Mouse (Mus musculus): ENCODE measurements around the gene Mien1. TPM values are rescaled to one million over a fixed set of nuclear protein-coding genes. Genes with fewer than 3 reads are reported as not detected.

The Mien1 gene
- 217 and 228 TPM in 2 replicates for polyA plus RNA-seq (2012; rRNA removed)

- DNase-seq (ENCODE audit: low read depth): no peak
These were observed at the start of gene Mien1 for GRCm38 (mm10) chr11:98438331-98439158. Mien1 (minus strand) TSS chr11:98438991.

- no peak for DNase-seq (ENCODE audit: low read depth)
These were observed 48.8 kb upstream of the Mien1 start for GRCm38 (mm10) chr11:98487526-98488040.

- no peak for DNase-seq (ENCODE audit: low read depth)
These were observed 47.0 kb upstream of the Mien1 start for GRCm38 (mm10) chr11:98485749-98486148.

- DNase-seq (ENCODE audit: low read depth): no peak
These were observed 43.3 kb upstream of the Mien1 start for GRCm38 (mm10) chr11:98482067-98482466.

- peak; percentile 49 for DNase-seq (ENCODE audit: low read depth)
These were observed 42.4 kb upstream of the Mien1 start for GRCm38 (mm10) chr11:98481231-98481630.

- DNase-seq (ENCODE audit: low read depth): no peak
These were observed 41.2 kb upstream of the Mien1 start for GRCm38 (mm10) chr11:98479940-98480497.

GRCm38 (mm10) chr11:98479026-98479939 lies 40.5 kb upstream of the Mien1 start:
- DNase-seq (ENCODE audit: low read depth): no peak

- DNase-seq (ENCODE audit: low read depth): no peak
These were observed 38.4 kb upstream of the Mien1 start for GRCm38 (mm10) chr11:98477011-98477701.

GRCm38 (mm10) chr11:98476434-98476807 lies 37.6 kb upstream of the Mien1 start:
- DNase-seq (ENCODE audit: low read depth): no peak

GRCm38 (mm10) chr11:98475630-98476433 lies 37.0 kb upstream of the Mien1 start:
- no peak for DNase-seq (ENCODE audit: low read depth)

GRCm38 (mm10) chr11:98474967-98475366 lies 36.2 kb upstream of the Mien1 start:
- DNase-seq (ENCODE audit: low read depth): no peak

- DNase-seq (ENCODE audit: low read depth): no peak
These were observed 35.2 kb upstream of the Mien1 start for GRCm38 (mm10) chr11:98473916-98474479.

- DNase-seq (ENCODE audit: low read depth): no peak
These were observed 33.9 kb upstream of the Mien1 start for GRCm38 (mm10) chr11:98472696-98473095.

- DNase-seq (ENCODE audit: low read depth): no peak
These were observed 32.0 kb upstream of the Mien1 start for GRCm38 (mm10) chr11:98470795-98471194.

- no peak for DNase-seq (ENCODE audit: low read depth)
These were observed 31.2 kb upstream of the Mien1 start for GRCm38 (mm10) chr11:98469761-98470714.

GRCm38 (mm10) chr11:98464516-98464915 lies 25.7 kb upstream of the Mien1 start:
- DNase-seq (ENCODE audit: low read depth): no peak

GRCm38 (mm10) chr11:98463911-98464310 lies 25.1 kb upstream of the Mien1 start:
- no peak for DNase-seq (ENCODE audit: low read depth)

GRCm38 (mm10) chr11:98462255-98462654 lies 23.5 kb upstream of the Mien1 start:
- no peak for DNase-seq (ENCODE audit: low read depth)

- DNase-seq (ENCODE audit: low read depth): no peak
These were observed 22.4 kb upstream of the Mien1 start for GRCm38 (mm10) chr11:98461109-98461720.

All from gonadal fat pad, adult 2 months (tissue).